Mouse (Mus musculus): ENCODE measurements around the gene Tnni3k. TPM values are rescaled to one million over a fixed set of nuclear protein-coding genes. Genes with fewer than 3 reads are reported as not detected.

The Tnni3k gene
- polyA plus RNA-seq, 1 experiment from 2014 or later: 0.05 TPM

GRCm38 (mm10) chr3:154793571-154793970 is 261.6 kb downstream of the Tnni3k start:
- H3K4me2 ChIP-seq: no peak overlapping the region
- H3K4me1 ChIP-seq: no peaks in the 10 kb centered on the region
- no peaks in the 10 kb centered on the region for H3K36me3 ChIP-seq
- H3K27me3 ChIP-seq: no peaks in the 10 kb centered on the region
- no peaks in the 10 kb centered on the region for H3K9me3 ChIP-seq
- no peak for ATAC-seq (ENCODE audit: insufficient number of reproducible peaks, low FRiP score, low TSS enrichment, low read depth)
- WGBS: 69% methylated on average over 4 of the region's 4 CpGs
- H3K27ac ChIP-seq: no peak overlapping the region
- H3K9ac ChIP-seq: no peak overlapping the region
- H3K4me3 ChIP-seq: no peak overlapping the region

- Histone ChIP-seq H3K4me2 (no peak overlapping the region), H3K27ac (no peak overlapping the region), H3K36me3 (no peaks in the 10 kb centered on the region), H3K4me3 (no peak overlapping the region), H3K4me1 (no peaks in the 10 kb centered on the region), H3K9ac (no peak overlapping the region), H3K9me3 (no peaks in the 10 kb centered on the region), H3K27me3 (no peaks in the 10 kb centered on the region)
- WGBS: 76% methylated on average over 3 of the region's 3 CpGs
- no peak for ATAC-seq (ENCODE audit: insufficient number of reproducible peaks, low FRiP score, low TSS enrichment, low read depth)
Observed at GRCm38 (mm10) chr3:154787611-154788010, 267.6 kb downstream of the Tnni3k start.

- no peak overlapping the region for H3K27ac ChIP-seq
- no peak overlapping the region for H3K9ac ChIP-seq
- no peak for ATAC-seq (ENCODE audit: insufficient number of reproducible peaks, low FRiP score, low TSS enrichment, low read depth)
- no peaks in the 10 kb centered on the region for H3K36me3 ChIP-seq
- no peak overlapping the region for H3K4me3 ChIP-seq
- H3K9me3 ChIP-seq: no peaks in the 10 kb centered on the region
- no peak overlapping the region for H3K4me2 ChIP-seq
- WGBS: 83% methylated on average over 9 of the region's 9 CpGs
- H3K4me1 ChIP-seq: no peaks in the 10 kb centered on the region
- H3K27me3 ChIP-seq: no peaks in the 10 kb centered on the region
Observed at GRCm38 (mm10) chr3:154786354-154786753, 268.9 kb downstream of the Tnni3k start.

- Histone ChIP-seq H3K27ac (no peak overlapping the region), H3K4me3 (no peak overlapping the region), H3K27me3 (0 out of 2 replicates have a peak, but pooled peaks cover 3% of the 10 kb centered on the region), H3K9me3 (no peaks in the 10 kb centered on the region), H3K9ac (no peak overlapping the region), H3K36me3 (no peaks in the 10 kb centered on the region), H3K4me1 (peaks cover 3% of the 10 kb centered on the region; the same call in 1 of the 2 replicates), H3K4me2 (no peak overlapping the region)
- ATAC-seq (ENCODE audit: insufficient number of reproducible peaks, low FRiP score, low TSS enrichment, low read depth): no peak
- 40% methylated on average over 6 of the region's 6 CpGs for WGBS
Observed at GRCm38 (mm10) chr3:154778836-154779595, 276.2 kb downstream of the Tnni3k start.

GRCm38 (mm10) chr3:154771651-154772050 is 283.6 kb downstream of the Tnni3k start:
- no peak overlapping the region for H3K27ac ChIP-seq
- no peak overlapping the region for H3K9ac ChIP-seq
- no peak overlapping the region for H3K4me2 ChIP-seq
- H3K9me3 ChIP-seq: no peaks in the 10 kb centered on the region
- no peaks in the 10 kb centered on the region for H3K4me1 ChIP-seq
- H3K36me3 ChIP-seq: no peaks in the 10 kb centered on the region
- 85% methylated on average over 2 of the region's 2 CpGs for whole genome bisulfite sequencing
- H3K27me3 ChIP-seq: no peaks in the 10 kb centered on the region
- H3K4me3 ChIP-seq: no peak overlapping the region
- no peak for ATAC-seq (ENCODE audit: insufficient number of reproducible peaks, low FRiP score, low TSS enrichment, low read depth)

GRCm38 (mm10) chr3:154766321-154766720 is 288.9 kb downstream of the Tnni3k start:
- no peaks in the 10 kb centered on the region for H3K9me3 ChIP-seq
- 70% methylated on average over 4 of the region's 4 CpGs for WGBS
- no peaks in the 10 kb centered on the region for H3K36me3 ChIP-seq
- H3K4me2 ChIP-seq: no peak overlapping the region
- no peak overlapping the region for H3K9ac ChIP-seq
- no peak for ATAC-seq (ENCODE audit: insufficient number of reproducible peaks, low FRiP score, low TSS enrichment, low read depth)
- H3K4me1 ChIP-seq: no peaks in the 10 kb centered on the region
- H3K4me3 ChIP-seq: no peak overlapping the region
- no peak overlapping the region for H3K27ac ChIP-seq
- H3K27me3 ChIP-seq: no peaks in the 10 kb centered on the region

- H3K4me2 ChIP-seq: no peak overlapping the region
- no peak overlapping the region for H3K4me3 ChIP-seq
- no peaks in the 10 kb centered on the region for H3K36me3 ChIP-seq
- no peak for ATAC-seq (ENCODE audit: insufficient number of reproducible peaks, low FRiP score, low TSS enrichment, low read depth)
- 77% methylated on average over 7 of the region's 7 CpGs for WGBS
- H3K9ac ChIP-seq: no peak overlapping the region
- H3K27me3 ChIP-seq: no peaks in the 10 kb centered on the region
- H3K27ac ChIP-seq: no peak overlapping the region
- no peaks in the 10 kb centered on the region for H3K9me3 ChIP-seq
- H3K4me1 ChIP-seq: no peaks in the 10 kb centered on the region
Observed at GRCm38 (mm10) chr3:154764115-154764514, 291.1 kb downstream of the Tnni3k start.

GRCm38 (mm10) chr3:154763374-154763773 is 291.8 kb downstream of the Tnni3k start:
- WGBS: 37% methylated on average over 9 of the region's 9 CpGs
- Histone ChIP-seq H3K4me2 (no peak overlapping the region), H3K9ac (no peak overlapping the region)

GRCm38 (mm10) chr3:154761108-154761507 is 294.1 kb downstream of the Tnni3k start:
- no peak overlapping the region for H3K4me2 ChIP-seq
- no peak overlapping the region for H3K27ac ChIP-seq
- WGBS: 79% methylated on average over 3 of the region's 3 CpGs
- no peak for ATAC-seq (ENCODE audit: insufficient number of reproducible peaks, low FRiP score, low TSS enrichment, low read depth)
- H3K9me3 ChIP-seq: no peaks in the 10 kb centered on the region
- H3K27me3 ChIP-seq: no peaks in the 10 kb centered on the region
- no peaks in the 10 kb centered on the region for H3K36me3 ChIP-seq
- no peak overlapping the region for H3K4me3 ChIP-seq
- no peak overlapping the region for H3K9ac ChIP-seq
- no peaks in the 10 kb centered on the region for H3K4me1 ChIP-seq

More at GRCm38 (mm10) chr3:154763374-154763773, 291.8 kb downstream of the Tnni3k start:
- no peaks in the 10 kb centered on the region for H3K9me3 ChIP-seq
- no peaks in the 10 kb centered on the region for H3K36me3 ChIP-seq
- H3K4me3 ChIP-seq: no peak overlapping the region
- H3K4me1 ChIP-seq: no peaks in the 10 kb centered on the region
- no peak overlapping the region for H3K27ac ChIP-seq
- no peaks in the 10 kb centered on the region for H3K27me3 ChIP-seq
- no peak for ATAC-seq (ENCODE audit: insufficient number of reproducible peaks, low FRiP score, low TSS enrichment, low read depth)

- no peak for ATAC-seq (ENCODE audit: insufficient number of reproducible peaks, low FRiP score, low TSS enrichment, low read depth)
- 43% methylated on average over 3 of the region's 3 CpGs for WGBS
Observed at GRCm38 (mm10) chr3:154758089-154758488, 297.1 kb downstream of the Tnni3k start.

GRCm38 (mm10) chr3:154755225-154755624 is 300.0 kb downstream of the Tnni3k start:
- no peak for ATAC-seq (ENCODE audit: insufficient number of reproducible peaks, low FRiP score, low TSS enrichment, low read depth)
- 95% methylated on average over 3 of the region's 3 CpGs for WGBS
- Histone ChIP-seq H3K4me2 (no peak overlapping the region), H3K9me3 (no peaks in the 10 kb centered on the region), H3K27me3 (no peaks in the 10 kb centered on the region), H3K4me1 (no peaks in the 10 kb centered on the region), H3K27ac (no peak overlapping the region), H3K9ac (no peak overlapping the region), H3K4me3 (no peak overlapping the region), H3K36me3 (no peaks in the 10 kb centered on the region)

More at GRCm38 (mm10) chr3:154758089-154758488, 297.1 kb downstream of the Tnni3k start:
- Histone ChIP-seq H3K4me2 (no peak overlapping the region), H3K4me3 (no peak overlapping the region), H3K4me1 (no peaks in the 10 kb centered on the region), H3K36me3 (no peaks in the 10 kb centered on the region), H3K27me3 (no peaks in the 10 kb centered on the region), H3K9ac (no peak overlapping the region), H3K27ac (no peak overlapping the region), H3K9me3 (no peaks in the 10 kb centered on the region)

- Histone ChIP-seq H3K9ac (no peak overlapping the region), H3K27ac (no peak overlapping the region), H3K36me3 (no peaks in the 10 kb centered on the region), H3K4me3 (no peak overlapping the region), H3K27me3 (no peaks in the 10 kb centered on the region), H3K4me1 (no peaks in the 10 kb centered on the region), H3K4me2 (no peak overlapping the region), H3K9me3 (no peaks in the 10 kb centered on the region)
- no peak for ATAC-seq (ENCODE audit: insufficient number of reproducible peaks, low FRiP score, low TSS enrichment, low read depth)
- 40% methylated on average over 3 of the region's 3 CpGs for WGBS
Observed at GRCm38 (mm10) chr3:154754505-154754904, 300.7 kb downstream of the Tnni3k start.

Data from limb, embryonic 15.5 days (tissue).